Mouse (Mus musculus) cerebellum, adult 2 months (tissue): ENCODE measurements around the gene Setd7. TPM values are rescaled to one million over a fixed set of nuclear protein-coding genes. Genes with fewer than 3 reads are reported as not detected.

Experiments used
- DNase-seq, 2 experiments: peaks; one replicate each; pipeline ENCODE4 v3.0.0; 2021
- H3K27ac ChIP-seq: fragments of 200-500 bp; 2 replicates; pipeline ENCODE4 v1.5.1; 2012; ENCODE audit warnings: low read length, control low read depth, inconsistent platforms; ENCODE audit not compliant: insufficient read depth
- H3K27me3 ChIP-seq: fragments of 200-500 bp; 2 replicates; pipeline ENCODE4 v1.6.1; 2012; ENCODE audit warnings: inconsistent platforms, mild to moderate bottlenecking, low read length, moderate library complexity; ENCODE audit not compliant: control insufficient read depth, insufficient read depth
- H3K4me1 ChIP-seq: fragments of 200-500 bp; 2 replicates; pipeline ENCODE4 v1.6.1; 2011; ENCODE audit warnings: low read length; ENCODE audit not compliant: control insufficient read depth, insufficient read depth
- H3K4me3 ChIP-seq: fragments of 200-500 bp; replicated peaks from 2 replicates; pipeline ENCODE3; 2011; ENCODE audit warnings: mild to moderate bottlenecking, low read depth, low read length, control low read depth; ENCODE audit not compliant: insufficient read depth
- CTCF ChIP-seq: fragments of 200-500 bp; IDR thresholded peaks from 2 replicates; pipeline ENCODE4 v1.5.1; 2011; ENCODE audit warnings: low read depth, mild to moderate bottlenecking, control low read depth, low read length, moderate library complexity, borderline replicate concordance; ENCODE audit not compliant: insufficient read depth
- POLR2A ChIP-seq: fragments of 200-500 bp; IDR thresholded peaks from 2 replicates; pipeline ENCODE4 v1.6.1; 2011; ENCODE audit warnings: low read length, control low read depth, borderline replicate concordance; ENCODE audit not compliant: insufficient read depth
- WGBS: fragments of 180-500 bp; shearing (Covaris S2); methylation state at CpG from one replicate; pipeline ENCODE4 v1.1.7; 2018; 5-methylcytosine and 5-hydroxymethylcytosine counted together
- polyA plus RNA-seq: library from polyadenylated mRNA; depleted of rRNA; stranded (reverse); fragments of >200 nt; gene quantifications from 2 replicates; pipeline ENCODE4 v1.2.3, GENCODE M21; 2012

Setd7 gene
- polyA plus RNA-seq, 1 experiment = 83.0 TPM

- no peak for TF ChIP-seq CTCF
- no peak for TF ChIP-seq POLR2A
- no peaks in the 10 kb centered on the region for H3K27me3 ChIP-seq
- no peak overlapping the region for H3K4me3 ChIP-seq
- WGBS = 97% methylated on average over 4 of the region's 4 CpGs
- H3K4me1 ChIP-seq = no peaks in the 10 kb centered on the region
- no peak overlapping the region for H3K27ac ChIP-seq
- DNase-seq = no peak
These were observed 9.5 kb upstream of the Setd7 start for GRCm38 (mm10) chr3:51570200-51570599.

- Histone ChIP-seq H3K27ac (no peak overlapping the region), H3K4me3 (no peak overlapping the region), H3K27me3 (no peaks in the 10 kb centered on the region), H3K4me1 (peaks cover 2% of the 10 kb centered on the region; the same call in 1 of the 2 replicates)
- no peak for TF ChIP-seq POLR2A
- no peak for TF ChIP-seq CTCF
- no peak for DNase-seq
- 34% methylated on average over 6 of the region's 6 CpGs for WGBS
These were observed 1.3 kb upstream of the Setd7 start for GRCm38 (mm10) chr3:51561993-51562385.

GRCm38 (mm10) chr3:51561109-51561992 lies 672 bp upstream of the Setd7 start:
- Histone ChIP-seq H3K27ac (peak overlapping the region; percentile 98), H3K4me3 (peak overlapping the region; percentile 93), H3K4me1 (peaks cover 2% of the 10 kb centered on the region; the same call in 1 of the 2 replicates), H3K27me3 (no peaks in the 10 kb centered on the region)
- WGBS = under 1% methylated on average over 32 of the region's 32 CpGs
- peak; percentile 74 to 75 for DNase-seq
- TF ChIP-seq POLR2A (peak; percentile 18; the same call in 1 of the 2 replicates), CTCF (peak; percentile 46; the same call in 1 of the 2 replicates)

- peaks cover 14% of the 10 kb centered on the region for H3K4me1 ChIP-seq
- H3K4me3 ChIP-seq = peak overlapping the region; percentile 93
- H3K27me3 ChIP-seq = no peaks in the 10 kb centered on the region
- peak overlapping the region; percentile 98 for H3K27ac ChIP-seq
- TF ChIP-seq POLR2A (peak; percentile 57; the same call in 1 of the 2 replicates), CTCF (no peak)
- under 1% methylated on average over 80 of the region's 80 CpGs for WGBS
- DNase-seq = peak; percentile 83 to 87
These were observed 857 bp downstream of the Setd7 start for GRCm38 (mm10) chr3:51559594-51560450.

GRCm38 (mm10) chr3:51555583-51555982 lies 5.1 kb downstream of the Setd7 start:
- peak in 1 of 2 experiments; percentile 65 for DNase-seq
- Histone ChIP-seq H3K4me3 (no peak overlapping the region), H3K27me3 (no peaks in the 10 kb centered on the region), H3K27ac (peak overlapping the region; percentile 81), H3K4me1 (peaks cover 32% of the 10 kb centered on the region)
- TF ChIP-seq POLR2A = no peak
- TF ChIP-seq CTCF = no peak
- 62% methylated on average over 8 of the region's 8 CpGs for WGBS

- no peak for DNase-seq
- Histone ChIP-seq H3K4me3 (no peak overlapping the region), H3K27me3 (no peaks in the 10 kb centered on the region), H3K4me1 (peaks cover 37% of the 10 kb centered on the region), H3K27ac (peak overlapping the region; percentile 85)
- WGBS = 88% methylated on average over 4 of the region's 4 CpGs
- TF ChIP-seq CTCF (no peak), POLR2A (no peak)
These were observed 5.8 kb downstream of the Setd7 start for GRCm38 (mm10) chr3:51554836-51555235.

GRCm38 (mm10) chr3:51554067-51554466 lies 6.6 kb downstream of the Setd7 start:
- TF ChIP-seq POLR2A (no peak), CTCF (no peak)
- H3K27ac ChIP-seq = peak overlapping the region; percentile 85

GRCm38 (mm10) chr3:51553497-51553875 lies 7.2 kb downstream of the Setd7 start:
- DNase-seq = peak; percentile 73 to 85
- 4% methylated on average over 8 of the region's 8 CpGs for WGBS
- Histone ChIP-seq H3K27me3 (no peaks in the 10 kb centered on the region), H3K4me3 (no peak overlapping the region), H3K27ac (peak overlapping the region; percentile 85), H3K4me1 (peaks cover 48% of the 10 kb centered on the region)
- TF ChIP-seq POLR2A = no peak

More at GRCm38 (mm10) chr3:51554067-51554466, 6.6 kb downstream of the Setd7 start:
- Histone ChIP-seq H3K4me1 (peaks cover 43% of the 10 kb centered on the region), H3K4me3 (peak overlapping the region; percentile 34), H3K27me3 (no peaks in the 10 kb centered on the region)
- DNase-seq = no peak
- WGBS = 23% methylated on average over 9 of the region's 9 CpGs
